Mouse (Mus musculus) lung, postnatal 0 days (tissue): Measurements from ENCODE around the gene Rcsd1.

Experiments used
- CTCF ChIP-seq: IDR thresholded peaks from 2 replicates; pipeline ENCODE4 v1.5.1; 2016; ENCODE audit warnings: antibody characterized with exemption, mild to moderate bottlenecking
- EP300 ChIP-seq: IDR thresholded peaks from 2 replicates; pipeline ENCODE4 v1.6.1; 2016; ENCODE audit warnings: antibody characterized with exemption, mild to moderate bottlenecking, control low read depth

DNA sequence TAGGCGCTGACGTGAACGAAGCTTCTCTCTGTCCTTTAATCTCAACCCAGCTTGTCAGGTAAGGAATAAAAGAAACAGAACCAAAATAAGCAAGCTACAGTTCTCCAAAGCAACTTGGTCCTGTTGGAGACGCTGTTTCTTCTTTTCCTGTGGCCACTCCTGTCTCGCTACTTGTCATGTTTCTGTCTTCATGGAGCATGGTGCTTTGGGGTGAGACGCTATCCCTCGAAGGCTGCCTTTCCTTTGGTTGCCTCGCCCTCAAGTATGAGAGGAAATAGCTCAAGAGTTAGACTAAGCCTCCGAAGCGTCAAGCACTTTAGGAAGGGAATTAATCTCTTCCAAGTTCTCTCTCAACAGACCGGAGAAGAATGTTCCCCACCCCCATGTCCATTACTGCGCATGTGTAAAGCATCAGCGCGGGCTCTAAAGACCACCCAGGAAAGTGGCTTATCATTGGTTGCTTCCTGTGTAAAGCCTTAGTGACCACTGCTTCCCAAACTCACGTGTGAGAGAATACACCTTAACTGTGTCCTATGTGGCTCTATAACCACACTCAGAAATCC, 9.1 kb upstream of the Rcsd1 start:
- no peak for TF ChIP-seq CTCF
- no peak; the same call in 1 of the 2 replicates for TF ChIP-seq EP300
